Mouse (Mus musculus) megakaryocyte progenitor cell, adult 5-6 weeks (primary cell): ENCODE data around the gene 1700123O20Rik. TPM values are rescaled to one million over a fixed set of nuclear protein-coding genes. Genes with fewer than 3 reads are reported as not detected.
A peak's percentile ranks its signal among the peaks of the same experiment; 100 is the strongest.

ENCODE experiments used
- ATAC-seq: replicated peaks from 2 replicates; pipeline ENCODE4 v1.8.0; 2016; ENCODE audit warnings: mild to moderate bottlenecking, moderate TSS enrichment, inconsistent platforms; ENCODE audit not compliant: poor library complexity
- total RNA-seq, 2 experiments: library from RNA; stranded (forward) in 1 of 2; stranded (reverse) in 1 of 2; fragments of 157-497, 149-512 nt in 1 of 2; fragments of 200-1000 nt in 1 of 2; gene quantifications; 2 replicates each; pipeline versions ENCODE4 v1.2.3 to v1.2.4; 2015 to 2017

Gene 1700123O20Rik
- total RNA-seq (2015) (75.7 and 80.2 TPM in 2 replicates), total RNA-seq (2017) (47.3 and 52.3 TPM in 2 replicates)

- peak; percentile 61 for ATAC-seq
These were observed at the start of gene 1700123O20Rik for GRCm38 (mm10) chr14:54686063-54686521. TSS of gene 1700123O20Rik (plus strand) at chr14:54686216.

- ATAC-seq: peak; percentile 30; the same call in 1 of the 2 replicates
These were observed 49.1 kb upstream of the 1700123O20Rik start for GRCm38 (mm10) chr14:54636954-54637353.

DNA sequence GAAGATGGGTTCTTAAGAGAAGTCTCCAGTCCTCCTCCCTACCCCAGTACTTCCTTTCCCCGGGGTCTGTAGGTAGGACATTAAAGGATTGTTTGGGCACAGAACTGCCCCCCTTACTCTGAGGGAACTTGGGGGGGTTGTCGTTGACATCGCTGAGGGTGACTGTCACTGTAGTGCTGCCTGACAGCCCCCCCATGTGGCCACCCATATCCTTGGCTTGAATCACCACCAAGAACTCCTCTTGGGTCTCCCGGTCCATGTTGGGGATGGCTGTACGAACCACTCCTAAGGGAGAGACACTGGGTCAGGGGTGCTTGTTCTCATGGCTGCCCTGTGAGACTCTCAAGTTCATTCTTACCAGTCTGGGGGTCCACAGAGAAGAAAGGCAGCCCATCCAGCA lies 47.8 kb upstream of the 1700123O20Rik start:
- ATAC-seq: no peak

DNA sequence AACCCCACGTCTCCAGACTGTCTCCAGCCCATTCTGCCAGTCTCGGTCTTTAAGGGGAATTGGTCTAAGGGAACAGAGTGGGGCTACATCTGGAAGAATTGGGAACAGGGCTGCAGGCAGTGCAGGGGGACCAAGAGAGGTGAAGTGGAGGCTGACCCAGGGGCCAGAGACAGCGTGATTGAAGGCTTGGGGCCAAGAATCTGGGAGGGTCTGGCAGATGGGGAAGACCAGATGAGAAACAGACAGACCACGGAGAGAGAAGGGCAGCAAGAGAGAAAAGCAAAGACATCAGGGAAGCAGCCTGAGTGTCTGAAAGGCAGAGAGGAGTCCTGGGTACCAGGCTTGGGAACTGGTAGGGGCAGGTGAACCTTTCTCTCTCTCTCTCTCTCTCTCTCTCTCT lies 45.9 kb upstream of the 1700123O20Rik start:
- no peak for ATAC-seq

DNA sequence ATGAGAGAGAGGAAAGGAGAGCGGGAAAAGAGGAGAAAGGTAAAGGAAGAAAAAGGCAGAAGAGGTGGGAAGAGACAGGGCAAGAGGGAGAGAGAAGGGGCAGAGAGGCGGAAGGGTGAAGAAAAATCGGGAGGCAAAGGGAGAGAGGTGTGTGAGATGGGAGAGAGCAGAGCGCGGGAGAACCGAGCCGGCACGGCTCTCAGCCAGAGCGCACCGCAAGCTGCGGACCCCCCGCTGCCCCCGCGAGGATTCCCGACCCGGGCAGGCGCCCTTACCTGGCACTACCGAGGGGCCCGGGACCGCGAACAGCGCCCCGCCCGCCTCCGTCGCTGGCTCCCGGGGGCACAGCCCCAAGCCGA lies 45.1 kb upstream of the 1700123O20Rik start, which contains the start of gene Gm17606:
Gene Gm17606, plus strand, starts transcription at position 7 of the 359 bp plus-strand sequence.
- no peak for ATAC-seq

GRCm38 (mm10) chr14:54641305-54641969 lies 44.6 kb upstream of the 1700123O20Rik start, which contains the start of gene Cdh24:
TSS of gene Cdh24 (minus strand) at chr14:54641364.
- peak; percentile 79 for ATAC-seq

DNA sequence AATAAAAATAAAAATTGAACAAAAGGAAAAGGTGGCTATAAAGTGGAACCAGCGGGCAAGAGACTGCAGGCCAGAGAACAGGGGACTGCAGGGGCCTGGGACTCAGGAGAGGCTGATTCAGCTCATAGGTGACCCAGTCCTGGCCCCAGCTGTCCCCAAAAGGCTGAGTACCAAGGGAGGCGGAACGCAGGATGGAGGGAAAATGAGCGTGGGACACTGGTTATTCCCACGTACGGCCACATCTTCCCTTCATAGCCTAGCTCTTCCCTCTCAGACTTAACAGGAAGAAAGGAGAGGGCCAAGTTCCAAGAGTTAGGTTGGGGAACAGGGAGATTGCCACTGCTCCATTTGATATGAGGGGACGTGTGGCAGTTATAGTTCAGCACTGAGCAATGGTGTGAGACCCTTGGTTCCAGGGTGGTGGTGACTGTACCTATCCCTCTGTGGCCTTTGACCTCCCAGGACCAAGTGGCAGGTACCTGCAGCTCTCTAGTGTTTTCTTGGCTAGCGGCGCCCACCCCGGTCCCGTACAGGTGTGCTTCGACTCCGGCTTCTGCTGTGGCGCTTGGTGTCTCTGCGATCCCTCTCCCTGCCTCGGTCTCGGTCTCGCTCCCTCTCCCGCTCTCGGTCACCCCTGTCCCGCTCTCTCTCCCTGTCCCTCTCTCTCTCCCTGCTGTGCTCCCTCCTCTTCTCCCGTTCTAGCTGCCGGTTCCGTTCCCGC lies 43.6 kb upstream of the 1700123O20Rik start:
- no peak for ATAC-seq

DNA sequence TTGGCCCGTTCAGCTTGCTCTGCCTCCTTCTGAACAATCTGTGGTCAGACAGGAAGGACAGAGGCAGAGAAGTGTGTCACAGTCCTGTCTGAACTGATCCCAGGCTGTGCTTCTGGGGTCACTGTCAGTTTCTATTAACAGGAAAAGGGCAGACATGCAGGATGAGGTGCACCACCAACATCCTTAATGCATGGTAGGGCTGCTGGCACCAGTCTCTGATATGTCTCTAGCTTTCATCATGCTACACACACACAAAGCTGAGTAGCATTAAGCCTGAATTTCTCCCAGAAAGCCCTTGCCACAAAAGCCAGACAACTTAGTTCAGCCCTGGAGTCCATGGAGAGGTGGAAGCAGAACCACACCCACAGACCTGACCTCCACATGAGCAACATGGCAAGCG lies 43.0 kb upstream of the 1700123O20Rik start:
- ATAC-seq: no peak

- ATAC-seq: no peak
These were observed 41.7 kb upstream of the 1700123O20Rik start for GRCm38 (mm10) chr14:54644294-54644693.

- no peak for ATAC-seq
These were observed 39.6 kb upstream of the 1700123O20Rik start for GRCm38 (mm10) chr14:54646455-54646854.

GRCm38 (mm10) chr14:54646898-54647636 lies 38.9 kb upstream of the 1700123O20Rik start:
- no peak for ATAC-seq

DNA sequence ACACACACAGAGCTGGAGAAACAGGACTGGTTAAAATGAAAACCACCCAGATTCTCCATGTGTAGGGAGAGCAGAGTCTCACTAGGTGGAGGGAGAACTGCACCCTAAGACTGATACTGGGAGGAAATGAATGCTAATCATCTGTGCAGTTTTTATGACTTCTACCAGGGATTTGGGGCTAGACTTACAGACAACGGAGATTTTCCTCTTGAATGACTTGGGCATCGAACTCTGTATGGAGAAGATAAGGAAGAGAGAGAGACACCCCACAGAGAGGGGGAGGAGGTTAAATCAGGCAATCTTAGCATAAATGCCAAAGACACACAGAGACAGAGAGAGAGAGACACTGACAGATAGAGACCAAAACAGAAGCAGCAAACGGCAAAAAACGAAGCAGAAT lies 38.1 kb upstream of the 1700123O20Rik start:
- ATAC-seq: 0 out of 2 replicates have a peak, but pooled peaks have one; percentile 7

DNA sequence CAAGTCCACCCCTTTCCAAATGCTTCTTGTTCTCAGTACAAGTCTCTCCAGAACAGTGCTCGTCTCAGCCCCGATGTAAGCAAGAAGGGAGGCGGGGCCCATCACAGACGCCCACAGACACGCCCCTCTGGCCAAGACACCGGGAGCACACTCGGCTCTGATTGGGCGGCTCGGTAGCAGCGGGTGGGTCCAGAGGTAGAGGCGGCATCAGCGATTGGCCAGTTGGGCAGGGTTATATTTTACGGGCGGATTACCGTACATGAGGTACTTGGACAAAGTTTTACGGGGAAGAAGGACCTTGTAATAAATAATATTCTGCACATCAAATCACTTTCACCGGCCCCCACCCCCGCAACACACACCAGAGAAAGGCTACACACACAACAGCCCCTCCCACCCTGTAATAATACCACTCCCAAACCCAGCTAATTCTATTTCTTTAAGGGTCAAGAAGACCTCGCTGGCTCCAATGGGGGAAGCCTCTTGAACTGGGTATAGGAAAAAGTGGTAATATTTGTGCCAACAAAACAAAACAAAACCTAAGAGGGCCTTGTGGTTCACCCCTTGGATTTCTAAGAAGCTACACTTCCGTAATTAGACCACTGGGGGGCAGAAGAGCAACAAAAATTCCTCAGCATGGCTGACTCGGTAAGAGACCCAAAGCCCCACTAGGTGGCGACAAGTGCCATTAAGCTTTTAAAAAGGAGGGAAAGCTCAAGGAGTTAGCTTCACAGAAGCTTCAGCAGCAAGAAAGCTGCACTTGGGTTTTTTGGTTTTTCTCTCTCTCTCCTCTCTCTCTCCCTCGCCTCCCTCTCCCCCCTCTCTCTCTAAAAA lies 35.2 kb upstream of the 1700123O20Rik start:
- ATAC-seq: peak; percentile 78

GRCm38 (mm10) chr14:54651556-54651955 lies 34.5 kb upstream of the 1700123O20Rik start:
- no peak for ATAC-seq

GRCm38 (mm10) chr14:54652787-54653186 lies 33.2 kb upstream of the 1700123O20Rik start:
- ATAC-seq: no peak

- peak; percentile 97 for ATAC-seq
These were observed 32.5 kb upstream of the 1700123O20Rik start for GRCm38 (mm10) chr14:54653496-54653895.

DNA sequence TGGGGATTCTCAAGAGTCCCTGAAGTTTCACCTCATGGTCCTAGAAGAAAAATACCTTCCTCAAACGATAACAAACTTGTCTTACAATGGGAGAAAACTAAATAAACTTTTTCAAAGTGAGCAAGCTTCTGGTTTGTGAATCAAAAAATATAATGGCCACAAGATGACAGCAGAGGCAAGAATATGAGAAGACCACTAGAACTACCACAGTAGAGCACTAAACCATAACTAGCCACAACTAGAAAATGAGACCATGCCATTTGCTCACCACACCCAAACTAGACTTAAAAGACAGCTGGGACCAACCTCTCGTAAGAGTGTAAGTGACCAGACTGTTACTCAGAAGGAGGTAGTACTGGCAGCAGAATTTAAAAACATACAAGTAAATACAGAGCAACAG lies 26.0 kb upstream of the 1700123O20Rik start:
- ATAC-seq: no peak

GRCm38 (mm10) chr14:54664477-54665222 lies 21.4 kb upstream of the 1700123O20Rik start:
- ATAC-seq: no peak

GRCm38 (mm10) chr14:54669381-54669780 lies 16.6 kb upstream of the 1700123O20Rik start:
- ATAC-seq: peak; percentile 70

DNA sequence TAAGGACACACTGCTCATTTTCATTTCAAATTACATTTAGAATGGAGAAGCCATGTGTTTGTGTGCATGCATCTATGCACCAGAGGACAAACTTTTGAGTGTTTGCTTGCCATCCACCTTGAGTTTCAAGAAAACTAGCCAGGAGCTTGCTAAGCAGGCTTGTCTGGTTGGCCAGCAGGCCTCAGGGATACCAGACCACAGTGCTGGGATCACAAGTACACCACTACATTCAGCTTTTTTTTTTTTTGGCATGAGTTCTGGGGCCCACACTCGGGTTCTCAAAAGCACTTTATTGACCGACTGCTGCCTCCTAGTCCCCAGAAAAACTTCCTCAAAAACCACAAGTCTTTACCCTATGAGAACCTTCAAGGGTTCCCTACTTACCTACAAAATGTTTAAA lies 11.7 kb upstream of the 1700123O20Rik start:
- ATAC-seq: no peak
